Mouse (Mus musculus): ENCODE measurements around the gene Atp12a. TPM values are rescaled to one million over a fixed set of nuclear protein-coding genes. Genes with fewer than 3 reads are reported as not detected.

Atp12a gene
- not detected for total RNA-seq (2022)

DNA sequence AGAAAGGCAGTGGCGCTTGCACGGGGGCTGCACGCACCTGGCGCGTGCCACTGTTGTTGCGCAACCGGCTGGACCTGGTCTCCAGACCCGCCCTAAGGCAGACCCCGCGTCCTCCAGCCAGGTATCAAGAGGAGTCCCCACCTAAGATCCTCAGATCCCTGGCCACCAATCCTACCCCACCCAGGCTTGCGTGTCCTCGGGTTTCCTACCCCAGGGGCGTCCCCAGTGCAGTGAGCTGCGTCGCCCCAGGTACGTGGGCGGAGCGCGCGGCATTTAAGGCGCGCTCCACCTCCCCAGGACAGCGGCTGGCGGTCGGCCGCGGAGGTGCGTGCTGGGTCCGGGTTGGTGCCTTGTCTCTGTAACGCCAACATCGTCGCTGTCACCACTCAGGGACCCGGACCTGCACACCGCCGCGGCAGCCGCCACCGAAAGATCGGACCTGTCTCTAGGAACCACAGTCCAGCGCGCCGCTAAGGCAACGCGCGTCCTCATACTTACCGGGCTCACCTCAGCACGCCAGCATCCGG, at the start of gene Atp12a:
Gene Atp12a (plus strand): TSS at position 358 of the 527 bp plus-strand sequence.
- DNase-seq (ENCODE audit: low spot score), result no peak

DNA sequence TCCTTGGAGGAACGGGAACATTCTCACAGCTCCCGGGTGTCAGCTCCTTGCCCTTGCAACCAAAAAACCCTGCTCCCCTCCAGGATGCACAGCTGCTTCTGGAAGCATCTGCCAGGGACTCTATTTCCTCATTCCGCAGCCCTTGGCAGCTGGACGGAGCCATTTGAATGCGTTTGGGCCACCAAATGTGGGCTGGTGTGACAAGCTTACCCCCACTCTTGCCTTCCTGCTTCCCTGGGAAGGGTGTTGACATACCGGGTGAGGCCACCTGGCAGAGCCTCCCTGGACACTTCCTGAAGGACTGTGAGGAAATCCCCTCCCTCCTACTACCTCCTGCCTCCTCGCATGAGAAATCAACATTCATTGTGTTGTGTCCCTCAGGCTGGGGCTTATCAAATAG, 49.3 kb upstream of the Atp12a start:
- DNase-seq (ENCODE audit: low spot score), result peak; percentile 40

DNA sequence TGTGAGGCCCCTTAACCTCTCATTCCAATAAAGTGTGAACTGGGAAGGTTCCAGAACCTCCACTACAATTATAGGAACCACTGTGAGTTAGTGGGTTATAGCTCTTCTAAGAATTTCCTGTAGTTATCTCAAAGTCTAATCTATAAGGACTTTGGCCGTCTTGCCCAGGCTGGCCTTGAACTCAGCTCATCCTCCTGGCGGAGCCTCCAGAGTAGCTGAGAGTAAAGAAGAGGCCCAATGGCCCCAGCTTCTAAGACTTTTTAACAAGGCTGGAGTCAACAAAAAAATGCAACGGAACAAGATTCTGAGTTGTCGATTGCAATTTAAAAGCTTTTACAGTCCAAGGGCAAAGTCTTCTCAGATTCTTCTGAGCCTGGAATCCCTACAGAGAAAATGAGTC, 48.5 kb upstream of the Atp12a start:
- no peak for DNase-seq (ENCODE audit: low spot score)

DNA sequence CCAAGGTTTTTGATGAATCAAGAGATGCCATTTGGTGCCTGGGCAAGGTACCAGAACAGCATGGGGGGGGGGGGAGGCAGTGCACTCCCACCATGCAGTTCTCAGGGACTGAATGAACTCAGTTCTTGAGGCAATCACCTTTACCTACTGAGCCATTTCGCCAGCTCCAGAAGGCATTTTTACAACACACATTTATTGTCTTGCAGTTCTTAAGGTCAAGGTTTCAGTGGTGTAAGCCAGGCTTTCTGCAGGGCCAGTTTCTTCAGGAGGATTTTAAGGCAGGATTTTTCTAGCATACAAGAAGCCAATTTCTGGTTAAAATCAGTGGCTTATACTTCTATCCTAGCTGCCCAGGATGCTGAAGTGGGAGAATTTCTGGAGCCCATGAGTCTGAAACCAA, 41.9 kb upstream of the Atp12a start:
- DNase-seq (ENCODE audit: low spot score), result no peak

DNA sequence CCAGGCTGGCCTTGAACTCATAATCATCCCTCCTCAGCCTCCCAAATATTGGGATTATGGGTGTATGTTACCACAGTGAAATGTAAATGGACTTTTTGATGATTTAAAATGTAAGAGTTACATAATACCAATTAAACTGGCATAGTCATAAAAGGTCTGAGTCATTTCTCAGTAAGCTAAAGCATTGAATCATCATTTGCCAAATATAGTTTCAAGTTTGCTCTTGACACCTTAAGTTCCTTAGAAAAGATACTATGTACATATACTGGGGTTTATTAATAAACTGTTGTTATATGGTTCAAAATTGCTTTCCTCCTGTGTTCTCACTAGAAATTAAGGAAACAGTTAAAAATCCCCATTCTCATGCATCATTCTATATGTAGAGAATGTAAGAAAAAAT, 39.8 kb upstream of the Atp12a start:
- DNase-seq (ENCODE audit: low spot score), result no peak

DNA sequence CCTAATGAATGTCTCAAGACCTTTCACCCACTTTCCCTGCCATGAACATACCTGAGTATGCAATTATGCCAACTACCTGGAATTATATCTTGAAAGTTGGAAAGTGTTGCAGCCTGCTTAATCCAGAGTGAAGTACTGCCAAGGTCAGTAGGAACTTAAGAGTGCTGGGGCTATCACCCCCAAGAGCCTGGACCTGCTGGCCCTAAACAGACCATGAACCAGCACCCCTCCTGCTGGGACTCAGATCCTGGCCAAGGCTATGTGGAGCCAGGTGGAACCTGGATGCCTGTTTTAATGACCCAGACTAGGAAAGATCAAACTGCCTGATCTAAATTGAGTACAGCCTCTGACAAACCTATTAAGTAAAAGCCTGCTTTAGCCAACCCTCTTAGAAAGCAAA, 31.2 kb upstream of the Atp12a start:
- no peak for DNase-seq (ENCODE audit: low spot score)

DNA sequence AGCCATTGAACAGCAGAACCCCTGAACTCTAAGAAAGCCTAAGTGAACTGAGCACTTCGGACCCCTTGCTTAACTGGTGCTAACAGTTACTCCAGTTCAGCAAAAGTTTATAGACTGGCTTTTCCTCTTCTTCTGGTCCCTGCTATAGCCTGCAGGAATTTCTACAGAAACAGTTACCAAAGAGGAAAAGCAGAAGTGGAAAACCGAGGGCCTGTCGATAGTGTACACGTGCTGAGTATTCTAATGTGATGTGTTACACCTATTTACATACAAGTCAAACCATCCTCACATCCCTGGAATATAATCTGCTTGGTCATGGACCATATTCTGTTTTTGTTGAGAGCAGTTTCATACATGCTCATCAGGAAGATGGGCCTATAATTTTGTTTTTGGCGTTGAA, 30.4 kb upstream of the Atp12a start:
- no peak for DNase-seq (ENCODE audit: low spot score)

DNA sequence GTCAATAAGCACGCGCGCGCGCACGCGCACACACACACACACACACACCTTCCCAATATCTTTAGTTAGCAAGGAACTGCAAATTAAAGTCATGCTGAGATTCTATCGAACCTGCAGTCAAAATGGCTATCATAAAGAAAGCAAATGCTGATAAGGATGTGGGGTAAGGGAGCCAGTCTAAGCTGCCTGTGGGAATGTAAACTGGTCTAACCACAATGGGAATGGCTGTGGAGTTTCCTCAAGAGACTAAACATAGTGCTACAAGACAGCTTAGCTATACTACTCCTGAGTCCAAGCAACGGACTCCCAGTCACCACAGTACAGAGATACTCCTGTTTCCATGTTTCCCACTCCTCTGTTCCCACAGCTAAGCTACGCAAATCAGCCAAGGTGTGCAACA, 28.8 kb upstream of the Atp12a start:
- DNase-seq (ENCODE audit: low spot score), result no peak

DNA sequence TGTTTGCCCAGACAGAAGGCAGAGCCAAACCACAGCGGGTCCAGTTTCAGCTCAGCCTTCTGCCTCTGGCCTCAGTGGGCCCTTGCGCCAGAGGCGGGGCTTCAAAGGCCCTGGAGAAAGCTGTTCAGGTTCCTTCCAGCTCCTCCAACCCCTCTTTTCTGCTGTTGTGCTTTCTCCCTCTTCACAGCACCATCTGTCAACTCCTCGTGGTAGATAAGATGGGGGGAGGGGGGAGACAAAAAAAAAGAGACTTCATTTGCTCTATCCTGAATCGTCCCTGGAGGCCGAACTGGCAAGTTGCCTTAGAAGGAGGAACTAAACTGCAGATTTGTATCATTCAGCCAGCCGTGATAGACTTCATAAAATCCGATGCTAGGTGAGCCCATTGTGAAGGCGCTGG, 27.8 kb upstream of the Atp12a start:
- DNase-seq (ENCODE audit: low spot score), result no peak

DNA sequence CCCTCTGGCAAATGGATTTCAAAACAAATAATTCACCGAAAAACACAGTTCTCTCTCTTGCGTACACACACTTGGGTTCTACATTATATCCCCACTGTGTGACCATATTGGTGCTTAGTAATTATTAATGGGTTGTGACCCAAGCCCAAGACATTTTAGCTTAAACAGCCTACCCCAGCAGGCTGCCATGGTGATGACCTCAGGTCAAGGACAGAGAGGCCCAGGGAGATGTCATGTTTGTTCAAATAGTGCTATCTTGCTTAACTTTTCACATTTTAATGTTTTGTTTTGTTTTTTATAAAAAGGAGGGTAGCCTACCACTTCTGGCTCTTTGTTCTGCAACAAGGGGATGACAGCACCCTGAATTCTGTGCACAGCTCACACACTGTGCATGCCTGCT, 27.2 kb upstream of the Atp12a start:
- DNase-seq (ENCODE audit: low spot score), result no peak

DNA sequence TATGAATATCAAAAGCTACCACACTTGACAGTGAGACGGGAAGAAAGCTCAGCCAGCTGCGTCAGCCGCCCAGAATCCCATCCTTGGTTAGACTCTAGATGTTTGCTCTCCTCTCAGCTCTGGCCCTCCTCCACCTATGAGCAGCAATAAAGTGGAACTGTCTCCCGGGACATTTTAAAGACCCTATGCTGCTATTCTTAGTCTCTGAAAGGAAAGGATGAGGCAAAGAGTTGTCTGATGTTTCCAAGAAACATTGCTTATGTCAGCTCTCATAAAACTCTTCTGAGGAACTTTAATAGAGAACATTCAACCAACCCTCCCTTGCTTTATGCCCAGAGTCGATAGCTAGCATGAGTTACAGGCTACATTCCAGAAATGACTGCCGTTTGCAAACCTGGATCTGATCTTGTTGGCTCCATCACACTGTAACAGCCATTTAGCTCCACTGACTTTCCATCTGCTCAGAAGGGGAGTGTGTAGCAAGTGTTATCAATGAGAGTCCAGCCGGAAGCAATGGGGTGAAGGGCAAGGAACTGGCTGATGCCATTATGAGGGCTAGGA, 25.9 kb upstream of the Atp12a start:
- DNase-seq (ENCODE audit: low spot score), result no peak

DNA sequence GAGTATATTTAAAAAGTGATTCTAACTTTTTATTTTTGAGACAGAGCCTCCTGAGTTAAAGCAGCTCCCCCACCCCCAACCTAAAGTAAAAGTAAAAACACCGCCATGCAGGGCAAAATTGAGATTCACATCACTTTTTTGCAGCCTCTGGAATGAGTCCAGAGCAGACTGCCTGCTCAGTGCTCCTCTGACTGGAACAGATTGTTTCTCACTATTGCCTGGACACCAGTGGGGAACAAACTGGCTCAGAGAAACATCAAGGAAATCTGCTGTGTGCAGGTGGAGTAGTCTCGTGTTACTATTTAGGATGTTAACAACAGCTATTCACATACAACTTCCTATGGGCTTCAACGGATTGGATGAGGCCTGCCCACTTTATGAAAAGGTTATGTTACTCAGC, 16.2 kb upstream of the Atp12a start:
- DNase-seq (ENCODE audit: low spot score), result no peak

DNA sequence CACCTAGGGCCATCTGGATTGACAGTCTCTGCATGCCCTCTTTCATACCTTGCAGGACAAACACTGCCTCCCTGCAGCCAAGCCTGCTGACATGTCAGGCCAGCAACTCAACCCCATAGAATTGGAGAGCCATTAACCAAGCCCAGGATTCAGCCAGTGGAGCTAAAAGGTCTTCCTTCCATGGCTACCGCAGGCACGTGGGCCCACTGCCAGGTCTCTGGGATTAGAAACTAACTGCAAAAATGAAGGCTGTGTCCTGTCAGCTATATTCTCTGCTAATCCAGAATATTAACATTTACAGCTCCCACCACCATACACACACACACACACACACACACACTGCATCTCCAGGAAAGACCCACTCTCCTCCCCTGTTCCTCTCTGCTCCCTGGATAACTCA, 15.3 kb upstream of the Atp12a start:
- DNase-seq (ENCODE audit: low spot score), result no peak

DNA sequence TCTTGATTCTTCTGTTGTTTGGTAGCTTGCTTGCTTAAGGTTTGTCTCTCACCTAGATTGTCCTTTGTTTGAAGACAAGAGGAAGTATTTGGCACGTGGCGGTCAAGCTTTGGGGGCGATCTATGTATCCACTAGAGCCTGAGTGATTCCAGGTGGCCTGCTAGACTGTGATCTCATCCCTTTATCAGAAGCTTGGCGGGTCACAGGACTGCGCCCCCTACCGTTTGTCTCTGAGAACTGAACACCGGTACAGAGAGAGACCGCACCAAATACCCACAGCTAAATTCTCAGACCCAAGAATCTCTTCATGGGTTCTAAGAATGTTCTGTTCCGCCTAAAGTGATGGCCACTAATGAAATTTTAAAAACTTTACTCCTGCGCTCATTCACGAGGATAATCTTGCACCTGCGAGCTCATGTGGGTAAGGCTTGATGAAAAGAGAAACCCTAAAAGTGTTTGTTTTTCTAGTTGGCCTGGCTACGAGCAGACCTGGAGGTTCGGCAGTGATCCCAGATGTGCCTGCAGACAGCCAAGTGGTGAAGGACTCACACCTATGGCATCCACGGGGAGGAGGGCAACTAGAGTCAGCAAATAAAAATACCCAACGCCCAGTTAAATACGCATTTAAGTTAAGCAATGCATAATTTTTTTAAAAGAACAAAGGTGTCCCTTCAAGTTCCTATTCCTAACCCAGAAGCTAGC, 12.8 kb upstream of the Atp12a start:
- peak; percentile 2 for DNase-seq (ENCODE audit: low spot score)

DNA sequence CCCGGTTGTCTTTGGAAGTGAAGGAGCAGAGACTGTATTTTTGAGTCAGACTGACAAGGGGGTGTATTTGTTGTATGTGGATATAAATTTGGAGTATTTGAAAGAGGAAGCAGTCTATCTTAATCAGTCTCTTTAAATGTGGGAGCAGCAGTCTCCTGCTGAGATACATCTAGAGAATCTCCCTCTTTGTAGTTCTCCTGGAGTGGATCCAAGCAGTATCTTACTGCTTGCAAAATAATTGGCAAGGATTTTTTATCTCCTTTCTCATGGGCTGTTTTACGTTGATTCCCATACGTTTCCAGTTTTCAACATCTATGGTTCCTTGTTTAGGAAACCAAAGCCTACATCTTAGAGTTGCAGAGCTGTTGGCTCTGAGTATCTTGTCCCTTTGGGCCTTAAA, 10.1 kb upstream of the Atp12a start:
- DNase-seq (ENCODE audit: low spot score), result no peak

DNA sequence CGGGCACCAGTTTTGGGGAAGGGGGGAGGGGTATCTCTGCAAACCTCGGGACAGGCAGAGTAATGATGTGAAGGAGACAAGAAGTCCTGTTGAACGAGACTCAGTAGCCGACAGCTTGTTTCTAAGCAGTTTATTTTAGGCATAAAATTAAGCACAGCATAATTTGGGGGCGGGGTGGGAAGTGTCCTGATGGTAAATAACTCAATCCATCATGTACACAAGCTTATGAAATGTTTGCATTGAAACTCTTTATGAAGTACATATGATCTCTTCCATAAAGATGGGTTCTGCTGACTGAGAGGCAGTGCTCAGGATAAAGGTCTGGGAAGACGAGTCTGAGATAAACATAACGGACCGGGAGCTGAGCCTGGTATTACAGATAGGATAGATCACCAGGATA, 9.5 kb upstream of the Atp12a start:
- no peak for DNase-seq (ENCODE audit: low spot score)

DNA sequence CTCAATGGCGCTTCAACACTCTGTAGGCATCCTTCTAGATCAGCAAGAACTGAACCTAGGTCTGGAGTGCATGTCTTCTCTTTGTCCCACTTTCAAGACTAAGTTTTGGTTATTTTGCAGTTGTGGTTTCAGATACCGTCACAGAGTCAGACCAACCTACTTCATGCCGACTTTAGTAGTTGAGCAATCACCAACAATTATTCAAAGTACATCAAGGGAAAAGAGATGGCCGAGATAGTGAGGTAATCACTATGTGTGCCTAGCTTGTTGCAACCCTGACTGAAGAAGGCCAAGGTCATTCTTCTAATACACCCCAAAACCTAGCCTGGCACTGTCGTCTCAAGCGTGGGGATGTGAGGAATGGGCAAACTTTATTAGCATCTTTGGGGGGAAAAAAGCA, 8.7 kb upstream of the Atp12a start:
- no peak for DNase-seq (ENCODE audit: low spot score)

DNA sequence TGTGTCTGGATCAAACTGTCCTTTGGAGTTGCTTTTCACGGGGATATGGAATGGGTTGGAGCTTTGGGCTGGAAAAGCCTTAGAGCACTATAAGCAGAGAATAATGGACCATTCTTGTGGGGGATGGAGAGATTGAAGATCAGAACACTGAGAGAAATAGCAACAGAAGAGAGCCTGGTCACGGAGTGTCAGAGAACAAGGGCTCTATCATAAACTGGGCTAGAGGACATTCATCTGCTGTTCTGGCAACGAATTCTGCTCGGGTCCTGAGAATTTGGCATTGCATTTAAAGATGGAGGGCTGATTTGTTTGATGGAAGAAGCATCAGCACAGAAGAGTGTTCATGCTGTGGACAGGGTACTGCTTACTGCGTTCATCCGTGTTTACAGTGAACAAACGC, 6.4 kb upstream of the Atp12a start:
- no peak for DNase-seq (ENCODE audit: low spot score)

DNA sequence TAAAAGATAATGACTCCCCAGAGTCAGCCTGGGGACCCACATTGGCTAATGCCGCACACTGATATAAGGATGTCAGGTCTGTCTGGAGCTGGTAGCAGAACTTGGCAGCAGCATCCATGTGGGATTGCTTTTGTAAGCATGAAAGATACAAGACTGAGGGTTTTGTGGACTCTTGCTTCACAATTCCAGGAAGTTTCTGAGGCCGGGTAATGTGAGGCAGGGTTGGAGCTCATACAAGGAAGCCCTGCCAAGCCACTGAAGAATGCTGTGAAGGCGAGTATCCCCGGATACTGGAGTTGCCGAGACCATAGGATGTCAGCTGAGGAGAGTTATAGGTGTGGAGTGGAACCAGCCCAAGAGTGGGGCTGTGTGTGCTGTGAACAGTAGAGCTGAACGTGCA, 5.7 kb upstream of the Atp12a start:
- no peak for DNase-seq (ENCODE audit: low spot score)

DNA sequence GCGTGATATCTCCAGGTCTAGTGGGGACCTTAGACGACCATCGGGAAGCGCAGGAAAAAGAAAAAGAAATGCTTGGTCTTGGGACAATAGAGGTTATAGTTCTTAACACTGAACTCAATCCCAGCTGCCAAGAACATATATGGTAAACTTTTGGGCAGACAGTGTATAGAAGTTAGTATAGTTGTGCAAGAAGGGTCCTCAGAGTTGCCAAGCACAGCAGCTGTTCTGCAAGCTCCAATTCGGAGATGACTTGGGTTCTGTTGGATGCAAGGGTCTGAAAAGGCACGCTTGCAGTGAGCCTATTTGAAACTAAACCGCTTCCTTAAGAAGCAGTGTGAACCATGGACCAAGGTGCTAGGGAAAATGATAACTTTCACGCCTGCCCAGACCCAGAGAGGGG, 424 bp downstream of the Atp12a start:
- DNase-seq (ENCODE audit: low spot score), result no peak

DNA sequence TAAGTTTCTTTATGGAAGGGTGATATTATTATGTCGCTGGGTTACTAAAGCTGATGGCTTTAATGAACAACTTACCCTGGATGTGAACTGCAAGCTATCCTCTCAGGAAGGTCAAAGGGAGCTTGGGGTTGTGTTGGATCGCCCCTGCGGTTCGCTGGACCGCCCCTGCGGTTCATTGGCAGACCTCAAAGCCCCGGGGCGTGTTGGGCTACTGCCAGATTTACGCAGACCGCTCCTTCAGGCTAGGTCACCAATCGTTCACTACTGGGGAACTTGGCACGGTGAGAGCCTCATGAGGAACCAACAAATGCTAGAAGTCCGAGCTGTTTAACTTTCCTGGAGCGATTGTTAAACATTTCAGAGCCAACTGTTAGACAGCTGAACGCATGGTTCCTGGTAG, 1.8 kb downstream of the Atp12a start:
- no peak for DNase-seq (ENCODE audit: low spot score)

DNA sequence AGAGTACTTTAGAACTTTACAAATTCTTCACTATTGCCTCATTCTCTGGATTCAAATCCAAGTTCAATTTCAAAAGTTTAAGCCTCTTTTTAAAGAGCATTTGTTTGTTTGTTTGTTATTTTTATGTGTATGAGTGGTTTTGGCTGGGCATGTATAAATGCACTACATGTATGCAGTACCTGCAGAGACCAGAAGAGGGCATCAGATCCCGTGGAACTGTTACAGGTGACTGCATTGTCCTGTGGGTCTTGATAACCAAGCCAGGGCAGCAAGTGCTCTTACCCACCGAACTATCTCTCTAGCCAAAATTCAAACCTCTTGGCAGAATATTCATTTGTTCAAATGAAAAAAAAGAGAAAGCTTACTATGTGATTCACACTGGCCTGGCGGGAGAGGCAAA, 4.0 kb downstream of the Atp12a start:
- DNase-seq (ENCODE audit: low spot score), result no peak

DNA sequence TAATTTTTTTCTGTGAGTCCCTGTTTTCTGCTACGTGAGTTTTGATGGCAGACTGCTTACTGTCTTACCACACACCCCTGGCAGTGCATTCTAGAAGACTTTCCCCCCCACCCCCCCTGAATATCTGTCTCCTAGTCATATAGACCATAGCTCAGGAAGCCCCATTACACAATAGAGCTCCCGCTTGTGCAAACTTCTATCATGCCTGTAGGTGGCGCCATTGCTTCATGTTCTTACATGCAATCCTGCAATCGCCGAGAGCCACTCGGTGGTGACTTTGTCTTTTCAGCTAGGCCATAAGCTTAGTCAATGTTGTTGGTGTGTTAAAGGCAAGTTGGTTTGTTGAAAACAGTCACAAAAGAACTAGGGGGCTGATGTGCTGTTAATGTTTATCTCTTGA, 10.9 kb downstream of the Atp12a start:
- peak; percentile 61 for DNase-seq (ENCODE audit: low spot score)

DNA sequence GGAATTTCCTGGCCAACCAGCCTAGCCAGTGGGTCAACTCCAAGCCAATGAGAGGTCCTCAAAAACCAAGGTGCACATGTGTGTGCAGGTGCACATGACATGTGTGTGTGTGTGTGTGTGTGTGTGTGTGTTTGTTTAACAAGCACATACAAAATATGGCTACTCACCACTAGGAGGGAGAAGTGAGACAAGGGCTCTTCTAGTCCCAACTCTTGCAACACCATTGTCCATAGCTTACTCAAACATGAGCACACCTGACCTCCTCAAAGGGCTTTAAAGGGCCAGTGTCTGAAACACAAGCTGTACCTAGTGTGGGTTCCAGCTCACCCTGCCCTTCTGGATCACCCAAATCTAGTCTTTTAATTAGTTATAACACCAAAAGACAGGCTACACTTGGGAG, 12.9 kb downstream of the Atp12a start:
- no peak for DNase-seq (ENCODE audit: low spot score)

Data from heart, adult 8-10 months (tissue).